Comparison of ENCODE assay signal across 11 mouse cellular contexts in the genomic region with DNA sequence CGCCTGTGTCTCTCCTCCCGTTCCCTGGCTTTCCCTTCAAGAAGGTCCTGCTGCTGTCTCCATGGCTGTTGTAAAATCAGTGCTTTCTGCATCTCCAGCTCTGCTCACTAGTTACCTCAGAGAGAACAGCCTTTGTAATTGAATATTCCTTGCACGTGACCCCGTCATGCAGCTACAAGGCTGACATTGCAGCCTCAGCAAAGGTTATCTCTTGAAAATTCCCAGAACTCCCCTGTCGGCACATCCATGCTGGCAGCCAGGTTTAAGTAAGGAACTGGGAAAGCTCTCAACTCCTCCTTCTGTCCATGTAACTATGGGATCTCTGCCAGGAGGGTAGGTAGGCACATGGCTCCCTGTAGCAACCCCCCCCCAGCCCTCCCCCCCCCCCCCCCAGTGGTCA.
DNase-seq lines count a peak whose midpoint lies in the region; ATAC-seq and TF ChIP-seq lines count a peak whose summit lies in the region.
"Had no signal": no experiment of that assay in that cellular context is flagged by ENCODE, and none has a peak within 500 bp of the region (broad histone marks: within the 10 kb centered on the region; RNA-seq: fewer than 3 reads in every experiment).

No protein-coding gene starts in this region.

- 59% methylated on average over 5 of the region's 5 CpGs for WGBS in forebrain, embryonic 14.5 days
- WGBS in forebrain, embryonic 10.5 days = 82% methylated on average over 5 of the region's 5 CpGs
- 33% methylated on average over 5 of the region's 5 CpGs for WGBS in intestine, embryonic 15.5 days

- no peaks in the 10 kb centered on the region for H3K36me3 ChIP-seq in forebrain, embryonic 14.5 days (ENCODE audit: control insufficient read depth, insufficient read depth, low read length)
- no peaks in the 10 kb centered on the region for H3K36me3 ChIP-seq in forebrain, embryonic 10.5 days (replicated peaks)
- H3K36me3 ChIP-seq in E14TG2a.4 (ENCODE audit: insufficient read depth, low read length) = no peaks in the 10 kb centered on the region
- no peaks in the 10 kb centered on the region for H3K36me3 ChIP-seq in intestine, embryonic 15.5 days
- H3K36me3 ChIP-seq: liver, embryonic 13.5 days had no signal

- DNase-seq in forebrain, embryonic 14.5 days (ENCODE audit: low spot score) = peak; percentile 69
- no peak for DNase-seq in forebrain, embryonic 10.5 days (ENCODE audit: extremely low spot score, low spot score)
- DNase-seq in heart, adult 9 months (ENCODE audit: low spot score in 2 of 2) = peak; percentile 34 to 60
- no peak for DNase-seq in urinary bladder, adult 2 months (ENCODE audit: low spot score)
- no peak for DNase-seq in adipocyte (ENCODE audit: low spot score)
- no peak for DNase-seq in layer of hippocampus, postnatal 36 days
- DNase-seq: cerebellum, adult 11 months; gastrocnemius, postnatal 36 days; liver, embryonic 13.5 days had no signal

- peaks cover 37% of the 10 kb centered on the region for H3K4me1 ChIP-seq in forebrain, embryonic 14.5 days (ENCODE audit: control insufficient read depth, insufficient read depth, low read length)
- H3K4me1 ChIP-seq in forebrain, embryonic 10.5 days = peaks cover 82% of the 10 kb centered on the region
- peaks cover 79% of the 10 kb centered on the region for H3K4me1 ChIP-seq in E14TG2a.4 (replicated peaks; ENCODE audit: low read depth, low read length)
- H3K4me1 ChIP-seq in intestine, embryonic 15.5 days (replicated peaks) = peaks cover 60% of the 10 kb centered on the region

- no peaks in the 10 kb centered on the region for H3K27me3 ChIP-seq in forebrain, embryonic 14.5 days (replicated peaks; ENCODE audit: control insufficient read depth, insufficient read depth, low read length)
- H3K27me3 ChIP-seq in forebrain, embryonic 10.5 days (ENCODE audit: poor library complexity, severe bottlenecking) = no peaks in the 10 kb centered on the region
- H3K27me3 ChIP-seq in E14TG2a.4 (ENCODE audit: insufficient read depth, low read length) = no peaks in the 10 kb centered on the region
- no peaks in the 10 kb centered on the region for H3K27me3 ChIP-seq in intestine, embryonic 15.5 days (replicated peaks)
- H3K27me3 ChIP-seq: liver, embryonic 13.5 days had no signal

- H3K9ac ChIP-seq in forebrain, embryonic 14.5 days (ENCODE audit: low read length) = no peak overlapping the region
- H3K9ac ChIP-seq in intestine, embryonic 15.5 days = no peak overlapping the region
- H3K9ac ChIP-seq: liver, embryonic 13.5 days had no signal

- no peak for TF ChIP-seq CTCF in E14TG2a.4 (conservative IDR thresholded peaks at IDR 0.05; ENCODE audit: low read length)

- H3K4me2 ChIP-seq in forebrain, embryonic 14.5 days (ENCODE audit: low read length) = no peak overlapping the region
- no peak overlapping the region for H3K4me2 ChIP-seq in intestine, embryonic 15.5 days (replicated peaks)
- H3K4me2 ChIP-seq: liver, embryonic 13.5 days had no signal

- H3K9me3 ChIP-seq in forebrain, embryonic 14.5 days (replicated peaks; ENCODE audit: control insufficient read depth, low read length) = no peaks in the 10 kb centered on the region
- H3K9me3 ChIP-seq in forebrain, embryonic 10.5 days = no peaks in the 10 kb centered on the region
- no peaks in the 10 kb centered on the region for H3K9me3 ChIP-seq in E14TG2a.4 (ENCODE audit: low read length)
- H3K9me3 ChIP-seq in intestine, embryonic 15.5 days = no peaks in the 10 kb centered on the region
- H3K9me3 ChIP-seq: liver, embryonic 13.5 days had no signal

- H3K4me3 ChIP-seq in forebrain, embryonic 14.5 days (ENCODE audit: low read depth, low read length) = no peak overlapping the region
- H3K4me3 ChIP-seq in forebrain, embryonic 10.5 days = no peak overlapping the region
- 0 out of 2 replicates have a peak overlapping the region, but pooled peaks have one; percentile 1 for H3K4me3 ChIP-seq in E14TG2a.4 (replicated peaks; ENCODE audit: low read length)
- no peak overlapping the region for H3K4me3 ChIP-seq in intestine, embryonic 15.5 days (replicated peaks)
- H3K4me3 ChIP-seq: liver, embryonic 13.5 days had no signal

- no peak overlapping the region for H3K27ac ChIP-seq in forebrain, embryonic 14.5 days (ENCODE audit: low read depth, low read length)
- no peak overlapping the region for H3K27ac ChIP-seq in forebrain, embryonic 10.5 days
- H3K27ac ChIP-seq in intestine, embryonic 15.5 days = 0 out of 2 replicates have a peak overlapping the region, but pooled peaks have one; percentile 36

- peak; percentile 8; the same call in 1 of the 2 replicates for ATAC-seq in forebrain, embryonic 14.5 days
- peak; percentile 29; the same call in 1 of the 2 replicates for ATAC-seq in intestine, embryonic 15.5 days

Comparison
In these comparisons a context has a peak if more than half of its experiments do, and no peak if none do; other contexts are left out.
1. DNase-seq: peak in forebrain, embryonic 14.5 days (single experiment) and heart, adult 9 months (2 of 2); none in forebrain, embryonic 10.5 days (single experiment), urinary bladder, adult 2 months (single experiment), adipocyte (single experiment) and layer of hippocampus, postnatal 36 days (0 of 2).